Mouse (Mus musculus): ENCODE measurements around the gene Ears2. TPM values are rescaled to one million over a fixed set of nuclear protein-coding genes. Genes with fewer than 3 reads are reported as not detected.

Gene Ears2
- total RNA-seq, 2 experiments from 2014 or later: 10.0 to 12.6 TPM

Other genes with a start within 250 kb of the Ears2 start
- under 1 TPM in 1 of 2 experiments, not detected in 1; 0.50 TPM for gene Scnn1b, start 202.2 kb downstream of the Ears2 start, total RNA-seq (2021)
- gene Cog7, start 85.6 kb downstream of the Ears2 start, total RNA-seq (2021): 10 to 100 TPM; 15.3 to 16.0 TPM
- gene Gga2, start 46.0 kb downstream of the Ears2 start, total RNA-seq (2021): 10 to 100 TPM; 28.7 to 29.6 TPM
- 10 to 100 TPM; 33.0 to 39.6 TPM for gene Ubfd1, start 88 bp downstream of the Ears2 start, total RNA-seq (2021)
- gene Ndufab1, start 34.6 kb upstream of the Ears2 start, total RNA-seq (2021): 1,000 to 10,000 TPM; 1,455 to 1,530 TPM
- gene Palb2, start 65.7 kb upstream of the Ears2 start, total RNA-seq (2021): 1 to 10 TPM in 1 of 2 experiments, under 1 TPM in 1; 1.00 to 1.0 TPM
- 10 to 100 TPM; 30.3 to 32.3 TPM for gene Dctn5, start 65.8 kb upstream of the Ears2 start, total RNA-seq (2021)
- 1 to 10 TPM; 4.1 to 5.9 TPM for gene Plk1, start 92.2 kb upstream of the Ears2 start, total RNA-seq (2021)
- not detected for gene Ern2, start 118.9 kb upstream of the Ears2 start, total RNA-seq (2021)
- gene Chp2, start 152.2 kb upstream of the Ears2 start, total RNA-seq (2021): 1 to 10 TPM; 2.0 to 3.3 TPM
- gene Prkcb, start 221.5 kb upstream of the Ears2 start, total RNA-seq (2021): 1 to 10 TPM; 4.0 to 9.8 TPM